ENCODE assay signal across 17 mouse cellular contexts in genomic region chr9:109896253-109897150, GRCm38 (mm10). TPM values are rescaled to one million over a fixed set of nuclear protein-coding genes. Genes with fewer than 3 reads are reported as not detected.
DNase-seq lines count a peak whose midpoint lies in the region; ATAC-seq and TF ChIP-seq lines count a peak whose summit lies in the region.
"Had no signal": no experiment of that assay in that cellular context is flagged by ENCODE, and none has a peak within 500 bp of the region (broad histone marks: within the 10 kb centered on the region; RNA-seq: fewer than 3 reads in every experiment).

No protein-coding gene starts in this region.

- WGBS in kidney, embryonic 16.5 days: 71% methylated on average over 8 of the region's 8 CpGs
- 75% methylated on average over 8 of the region's 8 CpGs for WGBS in intestine, embryonic 15.5 days
- WGBS in small intestine, adult 2 months: 32% methylated on average over 8 of the region's 8 CpGs
- WGBS in midbrain, embryonic 14.5 days: 85% methylated on average over 8 of the region's 8 CpGs

- peaks cover 23% of the 10 kb centered on the region for H3K4me1 ChIP-seq in kidney, embryonic 16.5 days (ENCODE audit: insufficient read depth, low read length)
- peaks cover 10% of the 10 kb centered on the region; the same call in 1 of the 2 replicates for H3K4me1 ChIP-seq in intestine, embryonic 15.5 days (replicated peaks)
- H3K4me1 ChIP-seq in small intestine, adult 2 months (ENCODE audit: control insufficient read depth, insufficient read depth, insufficient read length, low read length): peaks cover 16% of the 10 kb centered on the region
- no peaks in the 10 kb centered on the region for H3K4me1 ChIP-seq in midbrain, embryonic 14.5 days (ENCODE audit: control insufficient read depth, insufficient read depth, low read length)
- H3K4me1 ChIP-seq: forebrain, embryonic 13.5 days had no signal

- no peak for TF ChIP-seq CTCF in small intestine, adult 2 months (IDR thresholded peaks at IDR 0.05; ENCODE audit: extremely low read depth, insufficient read length, insufficient replicate concordance, low read depth, low read length)

- no peak for DNase-seq in kidney, adult 18-20 months
- peak; percentile 62 to 82 for DNase-seq in gastrocnemius, adult 8-10 months (ENCODE audit: low spot score in 2 of 2)
- no peak for DNase-seq in right cerebral cortex, postnatal 4 days
- DNase-seq in midbrain, embryonic 14.5 days: no peak
- DNase-seq: cerebellum, postnatal 14 days had no signal

- no peak for TF ChIP-seq POLR2A in small intestine, adult 2 months (IDR thresholded peaks at IDR 0.05; ENCODE audit: low read depth, low read length)

- no peak for ATAC-seq in kidney, embryonic 16.5 days (ENCODE audit: low FRiP score, low TSS enrichment)
- ATAC-seq in intestine, embryonic 15.5 days: no peak
- no peak for ATAC-seq in midbrain, embryonic 14.5 days (ENCODE audit: low FRiP score, low TSS enrichment)
- ATAC-seq: activated CD4-positive, CD25-positive, alpha-beta regulatory T cell, adult 4 months; forebrain, embryonic 13.5 days; hindbrain, embryonic 16.5 days; lung, postnatal 0 days had no signal

- H3K27ac ChIP-seq in kidney, embryonic 16.5 days (ENCODE audit: low read length): peak overlapping the region; percentile 83; the same call in 1 of the 2 replicates
- peak overlapping the region; percentile 62; the same call in 1 of the 2 replicates for H3K27ac ChIP-seq in intestine, embryonic 15.5 days
- H3K27ac ChIP-seq in small intestine, adult 2 months (ENCODE audit: insufficient read depth, low read depth, low read length): peak overlapping the region; percentile 100
- no peak overlapping the region for H3K27ac ChIP-seq in midbrain, embryonic 14.5 days (replicated peaks; ENCODE audit: low read depth, low read length)
- H3K27ac ChIP-seq: embryonic facial prominence, embryonic 12.5 days; forebrain, embryonic 13.5 days; heart, embryonic 13.5 days; limb, embryonic 10.5 days had no signal

- H3K4me3 ChIP-seq in kidney, embryonic 16.5 days (ENCODE audit: low read length): no peak overlapping the region
- no peak overlapping the region for H3K4me3 ChIP-seq in intestine, embryonic 15.5 days (replicated peaks)
- H3K4me3 ChIP-seq in small intestine, adult 2 months (ENCODE audit: low read depth, low read length): no peak overlapping the region
- no peak overlapping the region for H3K4me3 ChIP-seq in midbrain, embryonic 14.5 days (replicated peaks; ENCODE audit: low read depth, low read length)
- H3K4me3 ChIP-seq: embryonic facial prominence, embryonic 12.5 days; forebrain, embryonic 13.5 days; heart, embryonic 13.5 days; limb, embryonic 10.5 days had no signal

- H3K9me3 ChIP-seq in kidney, embryonic 16.5 days (ENCODE audit: low read length): no peaks in the 10 kb centered on the region
- H3K9me3 ChIP-seq in intestine, embryonic 15.5 days: no peaks in the 10 kb centered on the region
- H3K9me3 ChIP-seq in midbrain, embryonic 14.5 days (ENCODE audit: control insufficient read depth, low read length): no peaks in the 10 kb centered on the region
- H3K9me3 ChIP-seq: embryonic facial prominence, embryonic 12.5 days; forebrain, embryonic 13.5 days; G1E; heart, embryonic 13.5 days; limb, embryonic 10.5 days had no signal

- no peak overlapping the region for H3K4me2 ChIP-seq in kidney, embryonic 16.5 days (replicated peaks; ENCODE audit: low read depth, low read length)
- H3K4me2 ChIP-seq in intestine, embryonic 15.5 days (replicated peaks): no peak overlapping the region
- H3K4me2 ChIP-seq in midbrain, embryonic 14.5 days (ENCODE audit: low read length): no peak overlapping the region
- H3K4me2 ChIP-seq: embryonic facial prominence, embryonic 12.5 days; forebrain, embryonic 13.5 days; heart, embryonic 13.5 days; midbrain, embryonic 11.5 days had no signal

- H3K9ac ChIP-seq in kidney, embryonic 16.5 days (replicated peaks; ENCODE audit: low read length): no peak overlapping the region
- H3K9ac ChIP-seq in intestine, embryonic 15.5 days: no peak overlapping the region
- H3K9ac ChIP-seq in midbrain, embryonic 14.5 days (replicated peaks; ENCODE audit: low read length): no peak overlapping the region
- H3K9ac ChIP-seq: embryonic facial prominence, embryonic 12.5 days; forebrain, embryonic 13.5 days; heart, embryonic 13.5 days had no signal

- peaks cover 20% of the 10 kb centered on the region for H3K36me3 ChIP-seq in kidney, embryonic 16.5 days (ENCODE audit: insufficient read depth, low read length)
- H3K36me3 ChIP-seq in intestine, embryonic 15.5 days: peaks cover 14% of the 10 kb centered on the region
- peaks cover 21% of the 10 kb centered on the region for H3K36me3 ChIP-seq in small intestine, adult 2 months (ENCODE audit: control insufficient read depth, insufficient read depth, low read length)
- H3K36me3 ChIP-seq in midbrain, embryonic 14.5 days (ENCODE audit: control insufficient read depth, insufficient read depth, low read length): peaks cover 21% of the 10 kb centered on the region

- H3K27me3 ChIP-seq in kidney, embryonic 16.5 days (ENCODE audit: insufficient read depth, low read length): no peaks in the 10 kb centered on the region
- no peaks in the 10 kb centered on the region for H3K27me3 ChIP-seq in intestine, embryonic 15.5 days (replicated peaks)
- no peaks in the 10 kb centered on the region for H3K27me3 ChIP-seq in small intestine, adult 2 months (ENCODE audit: control insufficient read depth, insufficient read depth, low read length)
- no peaks in the 10 kb centered on the region for H3K27me3 ChIP-seq in midbrain, embryonic 14.5 days (ENCODE audit: control insufficient read depth, insufficient read depth, low read length)
- H3K27me3 ChIP-seq: embryonic facial prominence, embryonic 12.5 days; forebrain, embryonic 13.5 days; heart, embryonic 13.5 days had no signal

RNA-seq across cellular contexts. Expression of gene Cdc25a, which starts 21.1 kb away (rescaled TPM):
- polyA plus RNA-seq in kidney, embryonic 16.5 days (2015; fragmentation: Nextera tagmentation; extraction: Ambion mirVana): 24.3 and 28.0 TPM in 2 replicates
- total RNA-seq in gastrocnemius, adult 8-10 months (2022): 1 to 10 TPM; 4.1 to 5.7 (median 4.6) TPM
- 32.1 and 32.5 TPM in 2 replicates for polyA plus RNA-seq in intestine, embryonic 15.5 days (2015; fragmentation: Nextera tagmentation; extraction: Ambion mirVana)
- polyA plus RNA-seq in small intestine, adult 2 months (2012; rRNA removed): 14.1 and 27.3 TPM in 2 replicates
- polyA plus RNA-seq in midbrain, embryonic 14.5 days (2014; fragmentation: Nextera tagmentation; extraction: Ambion mirVana): 8.4 and 13.8 TPM in 2 replicates

RNA-seq across cellular contexts. Expression of gene Map4, which starts 34.8 kb away (rescaled TPM):
- 53.9 and 64.7 TPM in 2 replicates for polyA plus RNA-seq in kidney, embryonic 16.5 days (2015; fragmentation: Nextera tagmentation; extraction: Ambion mirVana)
- 100 to 1,000 TPM; 475 to 623 (median 599) TPM for total RNA-seq in gastrocnemius, adult 8-10 months (2022)
- polyA plus RNA-seq in intestine, embryonic 15.5 days (2015; fragmentation: Nextera tagmentation; extraction: Ambion mirVana): 53.0 and 54.4 TPM in 2 replicates
- 91.4 and 191 TPM in 2 replicates for polyA plus RNA-seq in small intestine, adult 2 months (2012; rRNA removed)
- 144 and 159 TPM in 2 replicates for polyA plus RNA-seq in midbrain, embryonic 14.5 days (2014; fragmentation: Nextera tagmentation; extraction: Ambion mirVana)

RNA-seq across cellular contexts. Expression of gene Camp, which starts 47.1 kb away (rescaled TPM):
- polyA plus RNA-seq in kidney, embryonic 16.5 days (2015; fragmentation: Nextera tagmentation; extraction: Ambion mirVana): 1.4 and 2.2 TPM in 2 replicates
- total RNA-seq in gastrocnemius, adult 8-10 months (2022): not detected
- 2.9 and 5.3 TPM in 2 replicates for polyA plus RNA-seq in intestine, embryonic 15.5 days (2015; fragmentation: Nextera tagmentation; extraction: Ambion mirVana)
- 3.2 TPM in 1 of 2 replicates, not detected in the other for polyA plus RNA-seq in small intestine, adult 2 months (2012; rRNA removed)
- polyA plus RNA-seq in midbrain, embryonic 14.5 days (2014; fragmentation: Nextera tagmentation; extraction: Ambion mirVana): not detected in 2 replicates
- total RNA-seq: G1E had no signal
- polyA plus RNA-seq: activated CD4-positive, CD25-positive, alpha-beta regulatory T cell, adult 4 months; limb, embryonic 10.5 days had no signal

Comparison
In these comparisons a context has a peak if more than half of its experiments do, and no peak if none do; other contexts are left out.
1. DNase-seq: peak in gastrocnemius, adult 8-10 months (2 of 2); none in kidney, adult 18-20 months (single experiment), right cerebral cortex, postnatal 4 days (single experiment) and midbrain, embryonic 14.5 days (single experiment).